Mouse (Mus musculus) fat pad, adult 2 months (tissue): ENCODE results near the gene B430306N03Rik.

ENCODE experiments used
- DNase-seq: peaks from one replicate; pipeline ENCODE4 v3.0.0-alpha.2; 2011; ENCODE audit warnings: low read depth, low spot score; ENCODE audit errors: extremely low read depth

Gene B430306N03Rik

GRCm38 (mm10) chr17:48360462-48360861, 44.5 kb downstream of the B430306N03Rik start:
- DNase-seq = no peak

DNA sequence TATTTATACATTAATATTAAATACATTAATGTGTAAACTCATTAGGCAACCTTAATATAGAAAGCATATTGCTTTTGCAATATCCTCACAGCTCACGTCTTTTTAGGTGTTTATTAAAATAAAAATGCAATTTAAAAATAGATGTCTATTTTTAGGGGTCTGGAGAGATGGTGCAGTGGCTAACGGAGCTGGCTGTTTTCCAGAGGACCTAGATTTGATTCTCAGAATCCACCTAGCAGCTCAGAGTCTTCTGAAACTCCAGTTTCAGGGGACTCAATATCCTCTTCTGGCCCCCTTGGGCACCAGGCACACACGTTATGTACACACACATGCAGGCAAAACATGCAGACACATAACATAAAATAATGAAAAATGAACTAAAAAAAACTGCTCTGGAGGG, 46.4 kb downstream of the B430306N03Rik start:
- no peak for DNase-seq

DNA sequence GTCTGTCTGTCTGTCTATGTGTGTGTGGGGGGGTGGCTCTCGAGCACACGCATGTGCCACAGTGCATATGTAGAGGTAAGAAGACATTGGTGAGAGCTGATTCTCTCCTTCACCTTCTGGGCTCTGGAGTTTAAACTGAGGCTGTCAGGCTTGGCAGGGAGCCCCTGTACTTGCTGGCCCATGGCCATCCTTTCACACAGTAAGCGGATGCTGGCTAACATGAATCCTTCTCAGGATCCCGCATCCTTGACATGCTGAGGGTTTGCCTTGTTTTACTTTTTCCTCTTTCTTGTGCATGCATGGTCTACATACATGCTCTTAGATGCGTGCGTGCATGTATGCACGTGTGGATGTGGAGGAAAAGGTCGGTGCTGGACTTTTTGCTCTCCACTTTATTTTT, 47.0 kb downstream of the B430306N03Rik start:
- no peak for DNase-seq

DNA sequence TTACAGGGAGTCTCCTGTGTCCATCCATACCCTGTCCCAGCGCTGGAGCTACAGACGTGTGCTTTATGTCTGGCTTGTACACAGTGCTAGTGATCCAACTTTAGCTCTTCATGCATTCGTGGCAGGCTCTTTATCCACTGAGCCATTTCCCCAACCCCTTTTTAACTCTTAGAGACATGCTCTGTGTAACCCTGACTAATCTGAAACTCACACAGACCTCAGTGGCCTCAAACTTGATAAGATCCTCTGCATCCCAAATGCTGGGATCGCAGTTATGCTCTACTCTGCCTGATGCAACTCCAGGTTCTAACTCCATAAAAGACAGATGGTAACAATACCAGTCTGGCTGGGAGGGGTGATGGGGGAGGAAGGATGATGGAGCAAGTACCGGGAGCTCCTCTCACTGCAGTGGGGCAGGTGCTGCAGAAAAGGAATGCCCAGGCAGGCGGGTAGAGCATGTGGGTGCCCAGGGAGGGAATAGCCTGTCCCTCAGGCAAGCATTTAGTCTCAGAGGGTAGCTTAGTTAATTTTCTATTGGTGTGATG, 47.6 kb downstream of the B430306N03Rik start:
- DNase-seq = no peak

DNA sequence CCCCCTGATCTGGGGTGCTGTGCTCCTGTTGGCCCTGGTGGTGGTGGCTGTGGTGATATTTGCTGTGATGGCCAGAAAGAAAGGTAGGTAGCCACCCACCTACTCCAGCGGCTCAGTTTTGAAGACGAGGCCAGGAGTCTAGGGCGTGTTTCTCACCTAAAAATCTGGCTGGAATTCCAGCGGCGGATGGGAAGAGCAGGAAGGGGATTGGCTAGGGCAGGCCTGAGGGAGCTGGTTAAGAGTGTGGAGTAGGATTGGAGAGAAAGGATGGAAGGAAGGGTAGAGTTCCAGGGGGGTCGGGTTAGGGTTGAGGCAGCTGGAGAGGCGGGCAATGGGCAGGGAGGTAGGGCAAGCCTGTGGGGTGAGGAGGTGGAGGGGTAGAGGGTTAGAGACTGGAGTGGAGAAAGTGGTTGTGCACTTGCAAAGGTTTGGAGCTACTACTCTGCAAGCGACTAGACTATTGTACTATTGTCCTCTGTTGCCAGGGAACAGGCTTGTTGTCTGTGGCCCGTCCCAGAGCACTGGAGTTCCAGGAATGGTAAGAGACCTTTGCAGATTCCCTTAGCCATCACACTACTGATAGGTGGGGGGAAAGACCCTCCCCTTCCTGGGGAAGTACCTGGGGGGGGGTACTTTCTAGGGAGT, 49.7 kb downstream of the B430306N03Rik start:
- DNase-seq = no peak

- DNase-seq = no peak
These were observed 50.9 kb downstream of the B430306N03Rik start for GRCm38 (mm10) chr17:48366806-48367205.

GRCm38 (mm10) chr17:48371621-48372020, 55.7 kb downstream of the B430306N03Rik start:
- no peak for DNase-seq

GRCm38 (mm10) chr17:48372987-48373386, 57.0 kb downstream of the B430306N03Rik start:
- DNase-seq = no peak

DNA sequence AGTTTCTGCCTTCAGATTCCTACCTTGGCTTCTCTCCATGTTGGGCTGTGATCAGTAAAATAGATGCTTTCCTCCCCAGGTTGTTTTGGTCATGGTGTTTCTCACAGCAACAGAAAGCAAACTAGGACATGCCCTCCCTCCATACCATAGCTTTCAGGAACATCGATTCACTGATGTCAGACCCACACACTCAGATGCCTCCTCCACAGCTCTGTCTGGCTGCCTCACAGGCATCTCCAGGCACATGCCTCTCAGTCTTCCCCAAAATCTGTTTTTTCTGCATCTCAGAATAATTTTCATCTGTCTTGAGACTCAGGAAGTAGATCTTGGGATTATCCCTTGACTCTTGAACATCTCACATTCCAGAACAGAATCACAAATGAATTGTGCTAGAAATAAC, 60.2 kb downstream of the B430306N03Rik start:
- DNase-seq = no peak
